Mouse (Mus musculus) lung, adult 2 months (tissue): ENCODE data around the gene Sars.
A peak's percentile ranks its signal among the peaks of the same experiment; 100 is the strongest.

Source experiments
- CTCF ChIP-seq: fragments of 200-500 bp; IDR thresholded peaks from 2 replicates; pipeline ENCODE4 v1.5.1; 2011; ENCODE audit warnings: mild to moderate bottlenecking, low read length, control low read depth; ENCODE audit not compliant: insufficient read depth
- POLR2A ChIP-seq: fragments of 200-500 bp; IDR thresholded peaks from 2 replicates; pipeline ENCODE4 v1.6.1; 2011; ENCODE audit warnings: low read depth, mild to moderate bottlenecking, control low read depth, low read length, borderline replicate concordance; ENCODE audit errors: extremely low read depth

DNA sequence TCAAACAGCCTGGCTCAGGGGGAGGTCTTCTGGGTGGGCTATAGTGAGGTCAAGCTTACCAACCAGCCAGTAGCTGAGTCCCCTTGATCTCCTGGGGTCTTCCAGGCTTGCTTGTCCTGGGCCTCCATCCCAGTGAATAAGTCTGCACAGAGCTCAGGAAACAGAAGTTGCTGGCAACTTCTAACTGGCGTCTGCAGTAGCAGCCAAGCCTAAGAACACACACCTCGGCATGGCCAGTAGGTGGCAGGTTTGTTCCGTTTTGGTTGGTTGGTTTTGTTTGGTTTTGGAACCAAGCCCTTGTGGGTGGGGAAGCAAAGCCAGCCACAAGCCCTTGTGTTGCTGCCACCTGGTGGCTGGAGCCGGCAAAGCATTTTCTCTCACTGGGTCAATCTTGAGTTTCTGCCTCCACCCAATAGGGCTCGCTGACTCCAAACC is 55.9 kb downstream of the Sars start:
- TF ChIP-seq POLR2A (no peak), CTCF (peak; percentile 93)
